Mouse (Mus musculus) stomach, embryonic 15.5 days (tissue): ENCODE measurements around the gene Slit3. TPM values are rescaled to one million over a fixed set of nuclear protein-coding genes. Genes with fewer than 3 reads are reported as not detected.

Experiments used
- ATAC-seq: fragments of 200-750 bp; cut with Nextera tagmentation; 2 replicates; pipeline ENCODE4 v1.8.0; 2017; ENCODE audit warnings: low read depth, moderate number of reproducible peaks, moderate TSS enrichment; ENCODE audit not compliant: insufficient read depth, low FRiP score
- H3K27ac ChIP-seq: fragments of 300-500 bp; sonication (generic); 2 replicates; pipeline ENCODE4 v1.5.1; 2015; ENCODE audit warnings: mild to moderate bottlenecking, inconsistent platforms
- H3K27me3 ChIP-seq: fragments of 300-500 bp; sonication (generic); replicated peaks from 2 replicates; pipeline ENCODE4 v1.6.1; 2015; ENCODE audit warnings: inconsistent platforms
- H3K36me3 ChIP-seq: fragments of 300-500 bp; sonication (generic); 2 replicates; pipeline ENCODE4 v1.6.1; 2015; ENCODE audit warnings: inconsistent platforms
- H3K4me1 ChIP-seq: fragments of 300-500 bp; sonication (generic); 2 replicates; pipeline ENCODE4 v1.6.1; 2015; ENCODE audit warnings: inconsistent platforms
- H3K4me2 ChIP-seq: fragments of 300-500 bp; sonication (generic); 2 replicates; pipeline ENCODE4 v1.6.1; 2015; ENCODE audit warnings: mild to moderate bottlenecking, inconsistent platforms
- H3K4me3 ChIP-seq: fragments of 300-500 bp; sonication (generic); replicated peaks from 2 replicates; pipeline ENCODE4 v1.5.1; 2015; ENCODE audit warnings: inconsistent platforms
- H3K9ac ChIP-seq: fragments of 300-500 bp; sonication (generic); 2 replicates; pipeline ENCODE4 v1.6.1; 2015; ENCODE audit warnings: inconsistent platforms
- H3K9me3 ChIP-seq: fragments of 300-500 bp; sonication (generic); 2 replicates; pipeline ENCODE4 v1.6.1; 2016; ENCODE audit warnings: inconsistent platforms
- WGBS: fragments of 180-500 bp; shearing (Covaris S2); methylation state at CpG from one replicate; pipeline ENCODE4 v1.1.7; 2015; 5-methylcytosine and 5-hydroxymethylcytosine counted together
- polyA plus RNA-seq: library from polyadenylated mRNA; unstranded; fragments of >200 nt; fragmentation: Nextera tagmentation; extraction: Ambion mirVana; gene quantifications from 2 replicates; pipeline ENCODE4 v1.2.1, GENCODE M21; 2015

Gene Slit3
- polyA plus RNA-seq, 1 experiment from 2014 or later = 18.9 TPM

DNA sequence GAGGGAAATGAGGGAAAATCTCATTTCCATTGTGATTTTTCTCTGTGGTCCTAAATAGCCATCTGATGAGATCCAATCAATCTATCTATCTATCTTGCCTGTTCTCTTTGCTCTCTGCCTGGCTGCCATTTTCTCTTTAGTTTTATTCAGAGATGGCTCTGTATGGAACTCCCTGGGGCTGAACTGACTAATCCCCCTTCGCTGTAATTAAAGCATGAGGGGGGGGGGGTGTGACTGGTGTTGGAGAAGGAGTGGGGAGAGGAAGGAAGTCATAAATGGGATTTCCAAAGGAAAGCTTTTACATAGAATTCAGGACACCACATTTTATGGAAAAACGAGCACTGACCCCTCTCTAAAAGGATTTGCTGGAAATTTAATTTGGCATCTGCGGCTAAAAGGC is 445.7 kb downstream of the Slit3 start:
- WGBS = 76% methylated on average over 3 of the region's 3 CpGs
- H3K9me3 ChIP-seq = no peaks in the 10 kb centered on the region

DNA sequence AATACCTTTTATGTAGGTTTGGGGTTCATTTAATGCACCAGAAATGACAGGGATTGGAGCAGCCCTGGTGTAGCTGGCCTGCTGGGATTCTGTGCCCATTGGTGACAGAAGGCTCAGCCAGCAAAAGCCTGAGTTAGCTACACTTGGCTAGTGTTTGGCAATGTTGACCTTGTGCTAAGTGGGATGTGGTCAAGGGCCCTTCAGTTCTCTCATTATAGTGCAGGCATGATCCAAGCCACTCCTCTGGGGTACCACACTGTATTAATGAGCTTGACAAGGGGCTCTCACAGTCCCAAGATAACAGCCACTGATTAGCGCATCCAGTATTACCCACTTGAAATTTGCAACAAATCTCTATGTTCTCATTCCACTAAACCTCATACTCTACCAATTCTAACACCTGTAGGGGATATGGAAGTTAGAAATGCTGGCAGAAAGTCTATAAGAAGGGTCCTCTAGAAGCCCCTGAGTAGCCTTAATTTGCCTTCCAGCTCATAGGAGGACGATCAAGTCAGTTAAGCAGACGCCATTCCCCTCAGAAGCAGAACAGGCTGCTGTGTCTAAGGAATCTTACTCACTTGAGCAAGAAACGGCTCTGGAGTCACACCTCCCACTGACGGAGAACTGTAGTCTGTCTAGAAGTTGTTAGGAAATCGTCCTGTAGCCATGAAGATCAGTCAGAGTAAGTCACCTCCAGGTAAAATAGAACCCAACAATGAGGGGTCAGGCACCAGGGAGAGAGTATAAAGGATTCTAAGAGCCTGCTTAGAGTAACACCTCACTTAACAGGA is 448.3 kb downstream of the Slit3 start:
- H3K4me1 ChIP-seq = no peaks in the 10 kb centered on the region
- H3K9ac ChIP-seq = no peak overlapping the region
- no peak overlapping the region for H3K27ac ChIP-seq
- no peaks in the 10 kb centered on the region for H3K27me3 ChIP-seq
- H3K4me3 ChIP-seq = no peak overlapping the region
- H3K9me3 ChIP-seq = no peaks in the 10 kb centered on the region
- H3K4me2 ChIP-seq = no peak overlapping the region
- WGBS = 80% methylated on average over 6 of the region's 6 CpGs
- no peaks in the 10 kb centered on the region for H3K36me3 ChIP-seq
- ATAC-seq = no peak

More for the DNA sequence above, 445.7 kb downstream of the Slit3 start:
- Histone ChIP-seq H3K9ac (no peak overlapping the region), H3K27me3 (no peaks in the 10 kb centered on the region), H3K4me2 (no peak overlapping the region), H3K4me3 (no peak overlapping the region), H3K4me1 (0 out of 2 replicates have a peak, but pooled peaks cover 5% of the 10 kb centered on the region), H3K27ac (no peak overlapping the region), H3K36me3 (no peaks in the 10 kb centered on the region)
- ATAC-seq = no peak

DNA sequence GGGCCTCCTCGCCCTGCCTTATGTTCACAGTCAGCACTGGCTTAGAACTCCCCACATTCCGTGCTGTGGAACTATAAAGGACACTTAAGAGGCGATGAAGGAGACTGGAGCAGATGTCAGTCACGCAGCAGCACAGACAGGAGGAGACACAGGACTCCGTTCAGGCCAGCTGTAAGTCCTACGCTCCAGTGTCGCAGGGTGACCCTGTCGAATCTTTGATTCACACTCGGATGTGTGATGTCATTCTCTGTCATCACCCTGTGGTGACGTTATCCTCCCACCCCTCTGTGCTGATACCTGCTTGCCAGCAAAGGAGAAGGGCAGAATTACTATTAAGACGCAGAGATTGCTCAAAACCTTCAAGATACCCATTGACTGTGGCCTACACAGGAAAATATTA is 448.9 kb downstream of the Slit3 start:
- Histone ChIP-seq H3K9me3 (no peaks in the 10 kb centered on the region), H3K9ac (no peak overlapping the region), H3K4me1 (no peaks in the 10 kb centered on the region), H3K36me3 (no peaks in the 10 kb centered on the region), H3K4me2 (no peak overlapping the region), H3K4me3 (no peak overlapping the region), H3K27ac (no peak overlapping the region), H3K27me3 (no peaks in the 10 kb centered on the region)
- 79% methylated on average over 11 of the region's 11 CpGs for WGBS
- ATAC-seq = no peak

DNA sequence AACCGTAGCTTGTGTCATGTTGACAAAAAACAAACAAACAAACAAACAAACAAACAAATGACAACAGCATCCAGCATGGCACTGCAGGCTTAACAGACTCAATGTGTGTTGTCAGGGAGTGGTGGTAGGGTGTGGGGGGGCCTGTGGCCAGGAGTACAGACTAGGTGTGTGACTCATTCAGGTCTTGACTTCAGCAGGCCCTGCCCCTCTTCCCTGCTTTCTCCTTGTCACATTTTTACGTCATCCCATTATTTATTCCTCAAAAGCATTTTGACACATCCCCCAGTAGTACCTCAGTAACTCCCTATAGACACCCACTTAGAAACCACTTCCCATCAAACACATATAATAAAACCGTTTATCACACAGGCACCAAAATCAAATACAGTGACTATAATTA is 450.9 kb downstream of the Slit3 start:
- Histone ChIP-seq H3K4me1 (no peaks in the 10 kb centered on the region), H3K27ac (no peak overlapping the region), H3K9me3 (no peaks in the 10 kb centered on the region), H3K27me3 (no peaks in the 10 kb centered on the region), H3K9ac (no peak overlapping the region), H3K4me3 (no peak overlapping the region), H3K4me2 (no peak overlapping the region), H3K36me3 (no peaks in the 10 kb centered on the region)
- ATAC-seq = no peak
- WGBS = 73% methylated on average over 3 of the region's 3 CpGs

DNA sequence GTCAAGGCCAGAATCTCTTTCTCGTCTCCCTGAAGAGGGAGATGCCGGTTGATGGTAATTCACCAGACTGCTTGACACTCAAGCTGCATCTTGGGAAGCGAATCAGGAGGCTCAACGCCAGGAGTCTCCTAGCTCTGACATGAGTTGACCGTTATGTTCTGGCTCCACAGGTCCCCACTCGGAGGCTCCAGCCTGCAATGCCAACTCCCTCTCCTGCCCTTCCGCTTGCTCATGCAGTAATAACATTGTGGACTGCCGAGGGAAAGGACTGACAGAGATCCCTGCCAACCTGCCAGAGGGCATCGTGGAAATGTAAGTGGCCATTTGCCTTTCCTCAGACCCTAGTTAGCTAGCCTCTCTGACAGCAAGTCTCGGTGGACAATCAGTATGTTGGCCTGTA is 457.8 kb downstream of the Slit3 start:
- Histone ChIP-seq H3K4me3 (no peak overlapping the region), H3K9me3 (no peaks in the 10 kb centered on the region), H3K4me1 (no peaks in the 10 kb centered on the region), H3K27ac (no peak overlapping the region), H3K9ac (no peak overlapping the region), H3K4me2 (no peak overlapping the region), H3K36me3 (no peaks in the 10 kb centered on the region), H3K27me3 (no peaks in the 10 kb centered on the region)
- 91% methylated on average over 10 of the region's 10 CpGs for WGBS
- no peak for ATAC-seq

DNA sequence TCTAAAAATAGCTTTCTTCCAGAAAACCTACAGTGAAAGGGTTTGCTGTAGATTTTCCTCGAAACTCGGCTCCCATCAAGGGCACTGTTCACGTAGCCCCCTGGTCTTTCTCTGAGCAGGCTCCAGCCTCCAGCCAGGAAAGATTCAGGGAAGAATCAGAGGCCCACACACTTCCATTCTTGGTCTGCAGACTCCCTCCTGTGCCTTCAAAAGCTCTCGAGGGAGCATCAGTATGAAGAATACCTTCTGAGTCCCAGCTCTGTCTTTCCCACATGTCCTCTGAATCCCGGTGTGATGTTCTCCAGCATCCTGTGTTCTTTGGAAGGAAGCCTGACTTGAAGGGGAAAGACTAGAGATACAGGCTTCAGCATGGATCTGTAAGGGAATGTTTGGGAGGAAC is 461.6 kb downstream of the Slit3 start:
- no peaks in the 10 kb centered on the region for H3K36me3 ChIP-seq
- 66% methylated on average over 5 of the region's 5 CpGs for WGBS
- no peaks in the 10 kb centered on the region for H3K27me3 ChIP-seq
- no peaks in the 10 kb centered on the region for H3K4me1 ChIP-seq
- H3K9me3 ChIP-seq = no peaks in the 10 kb centered on the region
- ATAC-seq = no peak
- H3K9ac ChIP-seq = no peak overlapping the region
- H3K27ac ChIP-seq = peak overlapping the region; percentile 48; the same call in 1 of the 2 replicates
- no peak overlapping the region for H3K4me3 ChIP-seq
- no peak overlapping the region for H3K4me2 ChIP-seq

DNA sequence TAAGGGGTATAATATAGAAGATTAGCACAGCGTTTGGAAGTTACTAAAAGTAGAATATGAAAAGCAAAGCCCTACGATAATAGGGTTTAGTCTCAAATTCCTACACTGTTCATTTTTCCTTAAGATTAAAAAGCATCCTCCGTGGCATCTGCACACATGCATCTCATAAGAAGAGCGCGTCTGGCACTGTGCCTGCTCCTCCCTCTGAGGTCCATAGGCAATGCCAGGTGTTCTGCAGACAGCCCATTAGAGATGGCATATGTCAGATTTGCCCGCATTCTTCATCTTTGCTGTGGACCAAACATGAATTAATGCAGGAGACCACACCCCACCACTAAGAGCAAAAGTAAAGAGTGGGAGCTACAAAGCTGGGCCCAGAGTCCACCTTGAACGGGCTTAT is 462.6 kb downstream of the Slit3 start:
- Histone ChIP-seq H3K36me3 (no peaks in the 10 kb centered on the region), H3K27me3 (no peaks in the 10 kb centered on the region), H3K9me3 (no peaks in the 10 kb centered on the region), H3K9ac (no peak overlapping the region), H3K4me3 (no peak overlapping the region), H3K4me2 (no peak overlapping the region), H3K4me1 (no peaks in the 10 kb centered on the region), H3K27ac (no peak overlapping the region)
- 87% methylated on average over 7 of the region's 7 CpGs for WGBS
- ATAC-seq = no peak

DNA sequence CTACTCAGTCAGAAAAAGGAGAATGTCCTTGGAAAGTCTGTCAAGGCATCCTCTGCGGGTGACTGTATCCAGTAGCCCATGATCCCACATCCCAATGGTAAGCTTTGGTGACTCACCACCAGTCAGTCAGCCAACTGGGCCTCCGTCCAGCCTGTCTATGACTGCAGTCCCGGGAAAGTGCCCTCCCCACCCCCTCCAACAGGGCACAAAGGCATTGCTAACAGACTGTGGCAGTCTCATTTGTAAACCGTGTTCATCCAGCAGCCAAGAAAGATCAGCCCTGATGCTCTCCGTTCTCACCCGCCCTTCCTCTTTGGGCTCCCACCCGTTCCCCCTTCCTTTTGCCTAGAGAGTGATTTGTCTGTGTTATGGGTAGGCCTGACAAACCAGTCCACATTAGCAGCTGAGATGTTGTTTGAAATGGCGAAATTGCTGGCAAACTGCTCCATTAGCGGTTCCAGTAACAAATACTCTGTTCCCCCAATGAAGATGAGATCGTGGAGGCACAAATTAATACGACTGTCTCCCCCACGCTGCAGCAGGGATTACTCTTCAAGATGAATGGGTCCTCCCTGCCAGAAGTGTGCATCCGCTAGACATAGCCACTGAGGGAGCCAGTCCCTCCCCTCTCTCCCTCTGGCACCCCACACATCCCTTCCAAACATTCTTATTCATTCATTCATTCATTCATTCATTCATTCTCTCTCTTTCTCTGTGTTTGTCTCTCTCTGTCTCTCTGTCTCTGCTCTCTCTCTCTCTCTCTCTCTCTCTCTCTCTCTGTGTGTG is 466.3 kb downstream of the Slit3 start:
- H3K4me3 ChIP-seq = no peak overlapping the region
- no peaks in the 10 kb centered on the region for H3K36me3 ChIP-seq
- H3K4me2 ChIP-seq = no peak overlapping the region
- WGBS = 44% methylated on average over 13 of the region's 13 CpGs
- peak; percentile 53; the same call in 1 of the 2 replicates for ATAC-seq
- H3K9me3 ChIP-seq = no peaks in the 10 kb centered on the region
- H3K27me3 ChIP-seq = no peaks in the 10 kb centered on the region
- H3K27ac ChIP-seq = no peak overlapping the region
- H3K4me1 ChIP-seq = no peaks in the 10 kb centered on the region
- no peak overlapping the region for H3K9ac ChIP-seq

DNA sequence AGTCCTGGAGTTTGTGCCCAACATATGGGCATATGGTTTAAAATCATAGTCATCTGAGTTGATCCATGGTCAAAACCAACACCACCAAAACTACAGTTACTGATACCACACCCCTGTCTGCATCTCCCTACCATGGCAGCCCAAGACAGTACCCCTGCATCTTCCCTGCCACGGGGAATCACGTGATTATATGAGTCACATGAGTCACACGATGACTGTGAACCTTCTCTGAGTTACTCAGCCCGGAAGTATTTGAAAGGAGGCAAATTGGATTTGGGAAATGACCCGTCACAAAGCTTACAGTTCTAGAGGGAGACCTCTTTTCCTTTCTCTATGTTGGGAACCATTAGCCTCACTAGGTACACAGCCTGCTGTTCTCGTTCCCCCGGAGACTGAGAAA is 468.9 kb downstream of the Slit3 start:
- Histone ChIP-seq H3K27me3 (no peaks in the 10 kb centered on the region), H3K4me3 (no peak overlapping the region), H3K4me2 (no peak overlapping the region), H3K4me1 (no peaks in the 10 kb centered on the region), H3K9ac (no peak overlapping the region), H3K9me3 (no peaks in the 10 kb centered on the region), H3K27ac (no peak overlapping the region), H3K36me3 (no peaks in the 10 kb centered on the region)
- no peak for ATAC-seq
- WGBS = 85% methylated on average over 7 of the region's 7 CpGs

DNA sequence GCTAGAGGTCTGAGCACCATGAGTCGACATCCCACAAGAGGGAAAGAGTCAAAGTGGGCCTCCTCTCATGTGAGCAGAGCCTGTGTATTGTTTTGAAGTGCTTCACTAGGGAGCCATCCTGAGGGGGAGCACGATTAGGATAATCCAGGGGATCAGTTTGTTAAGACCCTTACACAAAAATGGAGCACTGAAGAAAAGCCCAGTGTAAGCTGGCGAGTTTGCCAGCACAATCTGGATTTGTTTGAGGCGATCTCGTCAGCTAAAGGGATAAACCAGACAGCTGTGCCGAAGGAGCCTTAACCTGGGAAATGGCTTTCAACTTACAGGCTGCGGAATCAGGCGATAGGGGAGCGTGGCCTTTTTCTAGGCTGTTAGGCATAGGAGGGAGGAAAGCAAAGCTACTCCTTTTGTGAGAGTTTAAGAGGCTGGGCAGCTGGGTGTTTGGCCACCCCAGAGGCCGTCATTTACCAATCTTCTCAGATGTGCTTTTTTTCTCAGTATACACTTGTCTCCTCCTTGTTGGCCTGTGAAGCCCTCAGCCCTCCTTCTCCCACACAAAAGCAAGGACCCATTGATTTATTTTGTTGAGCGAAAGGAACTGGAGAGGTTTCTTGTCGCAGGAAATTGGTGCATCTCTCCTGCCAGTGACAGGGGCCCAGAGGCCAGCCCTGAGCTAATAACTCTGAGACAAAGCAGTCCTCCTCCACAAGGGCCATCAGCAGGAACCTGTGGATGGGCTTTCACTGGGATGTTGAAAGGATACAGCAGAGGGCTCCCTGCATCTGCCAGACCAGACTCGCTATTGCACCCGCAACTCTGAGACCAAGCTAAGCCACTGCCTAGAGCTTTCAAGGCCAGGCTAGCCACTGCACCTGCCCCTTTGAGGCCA is 472.4 kb downstream of the Slit3 start:
- Histone ChIP-seq H3K4me1 (no peaks in the 10 kb centered on the region), H3K4me2 (no peak overlapping the region), H3K9ac (no peak overlapping the region), H3K36me3 (no peaks in the 10 kb centered on the region), H3K27me3 (no peaks in the 10 kb centered on the region), H3K4me3 (no peak overlapping the region), H3K9me3 (no peaks in the 10 kb centered on the region), H3K27ac (no peak overlapping the region)
- no peak for ATAC-seq
- WGBS = 69% methylated on average over 14 of the region's 14 CpGs

DNA sequence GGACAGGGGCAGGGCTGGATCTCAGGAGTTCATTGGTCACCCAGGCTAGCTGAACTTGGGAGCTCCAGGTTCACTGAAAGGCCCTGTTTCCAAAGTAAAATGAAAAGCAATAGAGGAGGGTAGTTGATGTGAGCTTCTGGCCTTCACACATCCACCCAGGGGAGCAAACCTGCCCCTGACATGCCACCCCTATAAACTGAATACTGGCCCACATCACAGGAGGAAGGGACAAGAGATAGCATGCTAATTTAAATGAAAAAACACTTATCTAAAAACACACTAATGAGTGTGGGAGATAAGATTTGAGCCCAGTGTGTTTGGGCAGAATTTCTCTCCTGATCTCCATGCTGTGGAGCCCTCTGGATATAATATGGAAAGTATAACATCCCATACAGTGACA is 475.0 kb downstream of the Slit3 start:
- Histone ChIP-seq H3K4me2 (no peak overlapping the region), H3K9me3 (no peaks in the 10 kb centered on the region), H3K36me3 (no peaks in the 10 kb centered on the region), H3K27ac (no peak overlapping the region), H3K4me1 (no peaks in the 10 kb centered on the region; the same call in 1 of the 2 replicates), H3K9ac (no peak overlapping the region), H3K27me3 (no peaks in the 10 kb centered on the region), H3K4me3 (no peak overlapping the region)
- no peak for ATAC-seq

DNA sequence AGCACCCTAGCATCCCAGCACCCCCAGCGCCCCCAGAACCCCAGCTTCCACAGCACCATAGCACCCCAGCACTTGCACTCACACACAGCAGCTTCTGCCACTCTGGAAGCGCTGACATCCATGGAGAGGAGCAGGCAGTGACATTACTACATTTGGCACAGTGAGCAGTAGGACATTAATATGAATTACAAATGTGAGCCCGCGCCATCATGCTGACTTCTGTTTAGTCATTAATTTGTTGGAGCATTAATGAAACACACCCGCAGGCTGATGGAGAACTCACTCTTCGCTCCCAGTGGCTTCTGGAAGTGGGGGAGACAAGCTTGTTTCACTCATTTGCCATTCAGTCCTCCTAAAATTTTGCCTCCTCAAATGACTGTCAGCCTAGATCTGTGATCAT is 476.9 kb downstream of the Slit3 start:
- WGBS = 92% methylated on average over 6 of the region's 6 CpGs
- no peak overlapping the region for H3K9ac ChIP-seq
- H3K27ac ChIP-seq = no peak overlapping the region
- ATAC-seq = no peak
- no peaks in the 10 kb centered on the region for H3K36me3 ChIP-seq
- H3K4me1 ChIP-seq = peaks cover 8% of the 10 kb centered on the region
- H3K4me2 ChIP-seq = no peak overlapping the region
- H3K27me3 ChIP-seq = no peaks in the 10 kb centered on the region
- H3K4me3 ChIP-seq = no peak overlapping the region
- no peaks in the 10 kb centered on the region for H3K9me3 ChIP-seq
